Mouse (Mus musculus) heart, postnatal 0 days (tissue): ENCODE data around the gene AC134908.4. TPM values are rescaled to one million over a fixed set of nuclear protein-coding genes. Genes with fewer than 3 reads are reported as not detected.

Experiments used
- ATAC-seq: fragments of 200-750 bp; cut with Nextera tagmentation; 2 replicates; pipeline ENCODE4 v1.8.0; 2017; ENCODE audit warnings: low read depth, moderate number of reproducible peaks, moderate library complexity; ENCODE audit not compliant: insufficient read depth
- DNase-seq: peaks from one replicate; pipeline ENCODE4 v3.0.0-alpha.2; 2016; ENCODE audit warnings: low spot score
- H3K27ac ChIP-seq: fragments of 300-500 bp; sonication (generic); 2 replicates; pipeline ENCODE4 v1.5.1; 2014; ENCODE audit warnings: low read depth, mild to moderate bottlenecking
- H3K27me3 ChIP-seq: fragments of 300-500 bp; sonication (generic); 2 replicates; pipeline ENCODE4 v1.6.1; 2014; ENCODE audit warnings: low read length, mixed read lengths; ENCODE audit not compliant: control insufficient read depth, insufficient read depth
- H3K36me3 ChIP-seq: fragments of 300-500 bp; sonication (generic); replicated peaks from 2 replicates; pipeline ENCODE4 v1.6.1; 2014; ENCODE audit warnings: low read length, mixed read lengths; ENCODE audit not compliant: control insufficient read depth, insufficient read depth
- H3K4me1 ChIP-seq: fragments of 300-500 bp; sonication (generic); 2 replicates; pipeline ENCODE4 v1.6.1; 2014; ENCODE audit warnings: antibody characterized with exemption; ENCODE audit not compliant: control insufficient read depth, insufficient read depth
- H3K4me2 ChIP-seq: fragments of 300-500 bp; sonication (generic); 2 replicates; pipeline ENCODE4 v1.6.1; 2014; ENCODE audit warnings: low read depth, mild to moderate bottlenecking, low read length, moderate library complexity
- H3K4me3 ChIP-seq: fragments of 300-500 bp; sonication (generic); 2 replicates; pipeline ENCODE4 v1.5.1; 2014; ENCODE audit warnings: low read depth, low read length
- H3K9ac ChIP-seq: fragments of 300-500 bp; sonication (generic); replicated peaks from 2 replicates; pipeline ENCODE4 v1.6.1; 2014; ENCODE audit warnings: low read depth, low read length, mixed read lengths
- H3K9me3 ChIP-seq: fragments of 300-500 bp; sonication (generic); replicated peaks from 2 replicates; pipeline ENCODE4 v1.6.1; 2016; ENCODE audit warnings: low read length; ENCODE audit not compliant: control insufficient read depth
- CTCF ChIP-seq: IDR thresholded peaks from 2 replicates; pipeline ENCODE4 v1.5.1; 2016; ENCODE audit warnings: antibody characterized with exemption, control low read depth, low read depth
- EP300 ChIP-seq: IDR thresholded peaks from 2 replicates; pipeline ENCODE4 v1.6.1; 2016; ENCODE audit warnings: antibody characterized with exemption, low read depth
- WGBS: fragments of 180-500 bp; shearing (Covaris S2); extraction: QIAGEN DNeasy Blood & Tissue Kit; methylation state at CpG from one replicate; pipeline ENCODE4 v1.1.7; 2014; 5-methylcytosine and 5-hydroxymethylcytosine counted together
- polyA plus RNA-seq: library from polyadenylated mRNA; unstranded; fragments of >200 nt; fragmentation: Nextera tagmentation; extraction: Ambion mirVana; gene quantifications from 2 replicates; pipeline ENCODE4 v1.2.1, GENCODE M21; 2015
- total RNA-seq: library from RNA; depleted of rRNA; stranded (reverse); fragments of >200 nt; gene quantifications from 2 replicates; pipeline ENCODE4 v1.2.3, GENCODE M21; 2014; ENCODE audit warnings: low replicate concordance

The AC134908.4 gene
- total and polyA plus RNA-seq, 2 experiments from 2014 or later: 0.66 TPM; not detected in 1

DNA sequence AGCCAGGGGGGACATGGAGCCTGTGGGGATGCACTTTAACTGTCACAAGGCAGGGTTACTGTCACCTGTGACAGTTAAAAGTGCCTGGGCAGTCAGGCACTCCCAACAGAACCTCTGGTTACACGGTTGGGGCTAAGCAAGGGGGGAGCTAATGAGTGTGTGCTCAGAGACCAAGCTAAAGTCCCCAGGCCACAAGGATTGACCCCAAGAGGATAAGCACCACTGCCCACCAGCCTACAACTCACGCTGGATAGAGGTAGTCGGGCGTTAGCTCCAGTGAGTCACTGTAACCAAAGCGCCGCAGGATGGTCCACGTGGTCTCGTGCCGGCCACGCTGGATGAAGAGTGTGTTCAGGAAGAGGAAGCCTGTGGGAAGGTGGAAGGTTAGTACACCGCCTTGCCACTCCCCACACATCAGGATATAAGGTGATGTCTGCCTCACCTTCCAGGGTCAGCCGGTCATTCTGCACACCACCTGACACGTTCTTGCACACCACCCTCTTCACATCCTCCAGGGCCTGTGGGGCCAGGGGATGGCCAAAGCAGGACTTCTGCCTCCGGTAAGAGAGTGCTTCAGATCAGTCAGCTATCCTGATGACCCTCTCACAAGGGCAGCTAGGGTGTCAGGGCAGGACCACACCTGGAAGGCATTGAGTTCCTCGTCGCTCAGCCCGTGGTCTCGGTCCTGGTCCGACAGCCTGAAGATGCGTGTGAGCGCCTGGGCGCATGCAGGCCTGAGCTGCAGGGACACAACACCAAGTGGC is 45.8 kb upstream of the AC134908.4 start, which contains the start of gene Gm20683:
Gene Gm20683, minus strand, starts transcription at position 647 of the 764 bp plus-strand sequence.
- peaks cover 48% of the 10 kb centered on the region for H3K36me3 ChIP-seq
- H3K27me3 ChIP-seq: no peaks in the 10 kb centered on the region
- DNase-seq (no peak), ATAC-seq (no peak)
- TF ChIP-seq EP300: no peak
- TF ChIP-seq CTCF: no peak
- no peak within 1 kb of the TSS for H3K4me2 ChIP-seq
- H3K4me3 ChIP-seq: no peak within 1 kb of the TSS
- 91% methylated on average over 22 of the region's 22 CpGs for WGBS
- H3K9me3 ChIP-seq: no peaks in the 10 kb centered on the region
- no peak within 1 kb of the TSS for H3K27ac ChIP-seq
- H3K4me1 ChIP-seq: peaks cover 25% of the 10 kb centered on the region
- H3K9ac ChIP-seq: no peak within 1 kb of the TSS

DNA sequence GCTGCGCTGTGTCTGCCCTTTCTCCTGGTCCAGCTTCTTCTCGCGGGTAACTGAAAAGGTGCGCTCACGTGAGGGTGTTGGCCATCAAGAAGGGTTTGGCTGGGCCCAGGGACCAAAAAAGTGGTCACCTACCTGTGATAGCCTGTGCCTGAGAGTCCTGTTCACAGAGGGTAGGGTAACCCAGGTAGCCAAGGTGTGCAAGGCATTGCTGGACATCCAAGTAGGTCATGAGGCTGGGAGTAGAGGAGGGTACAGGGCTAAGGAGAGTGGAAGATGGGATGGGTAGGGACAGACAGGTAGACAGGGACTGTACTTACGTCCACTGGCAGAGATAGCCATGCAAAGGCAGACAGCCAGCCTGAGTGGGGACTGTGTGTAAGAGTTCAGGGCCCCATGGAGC is 45.1 kb upstream of the AC134908.4 start:
- WGBS: 89% methylated on average over 6 of the region's 6 CpGs
- peaks cover 48% of the 10 kb centered on the region for H3K36me3 ChIP-seq

DNA sequence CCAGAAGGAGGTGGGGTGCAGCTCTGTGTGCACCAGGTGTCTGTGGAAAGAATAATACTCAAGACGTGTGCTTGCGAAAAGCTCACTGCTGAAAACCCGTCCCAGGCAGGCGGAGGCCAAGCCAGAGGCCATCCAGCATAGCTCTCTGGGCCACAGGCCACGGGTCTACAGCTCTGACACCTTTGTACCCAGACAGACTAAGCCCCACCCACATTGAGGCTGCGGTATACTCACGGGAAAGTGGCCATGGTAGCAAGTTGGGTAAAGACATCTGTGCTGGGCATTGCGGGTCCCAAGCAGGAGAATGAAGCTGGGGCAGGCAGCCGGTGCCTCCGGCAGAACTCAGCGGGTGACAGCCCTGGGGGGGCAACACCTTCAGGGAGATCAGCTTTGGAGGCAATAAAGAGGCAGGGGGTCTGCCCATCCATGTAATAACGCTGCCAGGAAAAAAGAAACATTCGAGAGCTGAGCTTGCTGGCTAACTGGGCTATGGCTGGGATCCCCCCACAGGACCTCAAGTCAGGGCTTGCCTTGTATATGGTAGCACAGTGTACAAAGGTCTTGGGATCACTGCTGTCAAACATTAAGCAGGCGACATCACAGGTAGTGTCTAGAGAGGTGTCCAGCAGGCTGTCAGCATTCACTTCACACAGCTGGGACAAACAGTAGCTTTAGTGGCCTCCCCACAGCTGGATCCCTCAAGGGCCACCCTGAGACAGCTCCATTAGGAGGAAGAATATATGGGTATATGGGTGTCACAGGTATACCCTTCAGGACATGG is 44.2 kb upstream of the AC134908.4 start:
- H3K4me1 ChIP-seq: peaks cover 32% of the 10 kb centered on the region

More for the DNA sequence above, 45.1 kb upstream of the AC134908.4 start:
- no peak for DNase-seq
- no peak for ATAC-seq
- Histone ChIP-seq H3K27ac (no peak overlapping the region), H3K9ac (no peak overlapping the region), H3K27me3 (no peaks in the 10 kb centered on the region), H3K9me3 (no peaks in the 10 kb centered on the region), H3K4me3 (no peak overlapping the region), H3K4me1 (peaks cover 30% of the 10 kb centered on the region), H3K4me2 (no peak overlapping the region)
- TF ChIP-seq CTCF: no peak
- TF ChIP-seq EP300: no peak

DNA sequence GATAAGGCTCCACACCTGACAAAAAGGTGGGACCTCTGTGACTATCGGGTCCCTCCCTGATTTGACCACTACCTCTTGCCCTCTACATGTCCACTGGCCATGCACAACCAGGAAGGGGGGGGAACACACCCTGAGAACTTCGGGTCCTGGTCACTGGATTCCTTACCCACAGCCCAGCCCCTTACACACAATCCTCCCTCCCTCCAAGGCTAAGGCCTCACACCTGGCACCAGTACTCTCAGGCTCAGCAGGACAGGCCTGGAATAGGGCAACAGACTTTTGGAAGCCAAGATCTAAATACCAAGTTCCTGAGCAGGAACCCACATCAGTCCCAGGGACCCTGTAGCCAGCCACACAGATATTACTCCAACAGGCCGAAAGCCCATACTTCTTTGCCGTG is 43.4 kb upstream of the AC134908.4 start:
- no peaks in the 10 kb centered on the region for H3K9me3 ChIP-seq
- ATAC-seq (no peak), DNase-seq (no peak)
- H3K27me3 ChIP-seq: no peaks in the 10 kb centered on the region
- H3K9ac ChIP-seq: no peak overlapping the region
- H3K27ac ChIP-seq: no peak overlapping the region
- WGBS: 79% methylated on average over 4 of the region's 4 CpGs
- H3K4me1 ChIP-seq: peaks cover 36% of the 10 kb centered on the region
- H3K4me3 ChIP-seq: no peak overlapping the region
- H3K4me2 ChIP-seq: no peak overlapping the region
- peaks cover 48% of the 10 kb centered on the region for H3K36me3 ChIP-seq
- no peak for TF ChIP-seq CTCF
- TF ChIP-seq EP300: no peak

More for the DNA sequence above, 44.2 kb upstream of the AC134908.4 start:
- TF ChIP-seq EP300: no peak
- no peak for TF ChIP-seq CTCF
- 82% methylated on average over 14 of the region's 14 CpGs for WGBS
- Histone ChIP-seq H3K9me3 (no peaks in the 10 kb centered on the region), H3K27ac (no peak overlapping the region), H3K36me3 (peaks cover 48% of the 10 kb centered on the region), H3K27me3 (no peaks in the 10 kb centered on the region), H3K4me3 (no peak overlapping the region), H3K4me2 (no peak overlapping the region), H3K9ac (no peak overlapping the region)
- ATAC-seq (no peak), DNase-seq (no peak)

DNA sequence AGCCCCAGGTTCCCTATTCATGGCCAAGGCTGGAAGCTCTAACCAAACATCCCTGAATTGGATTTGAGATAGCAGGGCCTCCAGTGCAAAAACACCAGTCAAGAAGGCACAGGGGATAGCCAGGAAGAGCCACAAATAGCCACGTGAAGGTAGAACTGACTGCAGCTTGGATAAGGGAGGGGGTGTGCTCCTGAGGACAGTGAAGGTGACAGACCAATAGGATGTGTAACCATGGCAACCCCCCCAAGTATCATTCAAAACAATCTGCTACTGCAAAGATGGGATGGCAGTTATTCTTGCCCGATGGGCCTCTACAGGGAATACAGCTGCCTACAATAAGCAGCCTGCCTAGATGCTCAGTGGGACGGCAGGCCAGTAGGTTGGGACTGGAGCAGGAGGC is 42.1 kb upstream of the AC134908.4 start:
- H3K9me3 ChIP-seq: no peaks in the 10 kb centered on the region
- no peak for DNase-seq
- H3K27me3 ChIP-seq: no peaks in the 10 kb centered on the region
- TF ChIP-seq CTCF: no peak
- TF ChIP-seq EP300: no peak
- H3K4me2 ChIP-seq: 0 out of 2 replicates have a peak overlapping the region, but pooled peaks have one; percentile 86
- H3K9ac ChIP-seq: no peak overlapping the region; the same call in 1 of the 2 replicates
- WGBS: 32% methylated on average over 3 of the region's 3 CpGs
- H3K4me1 ChIP-seq: peaks cover 29% of the 10 kb centered on the region
- H3K36me3 ChIP-seq: peaks cover 47% of the 10 kb centered on the region
- peak overlapping the region; percentile 77 for H3K27ac ChIP-seq
- no peak for ATAC-seq
- no peak overlapping the region for H3K4me3 ChIP-seq
